14 mouse cellular contexts compared by ENCODE assay signal in the genomic region with DNA sequence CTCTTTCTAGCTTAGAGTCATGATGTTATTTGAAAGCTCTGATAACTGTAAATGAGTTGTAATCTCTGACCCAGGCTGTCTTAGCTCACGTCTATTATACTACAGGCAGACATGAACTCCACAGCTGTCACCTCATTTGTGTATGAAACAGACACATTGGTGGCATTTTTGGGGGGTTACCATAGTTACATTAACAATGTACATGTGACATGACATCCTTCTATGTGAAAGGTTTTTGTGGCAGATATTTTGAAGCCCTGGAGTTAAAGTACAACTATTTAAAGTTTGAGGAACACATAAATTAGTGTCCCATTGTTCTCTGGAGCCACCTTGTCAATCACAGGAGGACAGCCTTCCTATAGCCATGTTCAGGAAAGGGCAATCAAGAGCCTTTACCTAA. TPM values are rescaled to one million over a fixed set of nuclear protein-coding genes. Genes with fewer than 3 reads are reported as not detected.
DNase-seq lines count a peak whose midpoint lies in the region; ATAC-seq lines count a peak whose summit lies in the region.
"Had no signal": no experiment of that assay in that cellular context is flagged by ENCODE, and none has a peak within 500 bp of the region (broad histone marks: within the 10 kb centered on the region; RNA-seq: fewer than 3 reads in every experiment).

No protein-coding gene starts in this region.

- H3K27ac ChIP-seq in midbrain, embryonic 11.5 days (ENCODE audit: low read depth, low read length) = peak overlapping the region; percentile 25
- H3K27ac ChIP-seq in midbrain, embryonic 10.5 days (replicated peaks) = no peak overlapping the region
- no peak overlapping the region for H3K27ac ChIP-seq in hindbrain, embryonic 12.5 days
- no peak overlapping the region for H3K27ac ChIP-seq in midbrain, embryonic 14.5 days (replicated peaks; ENCODE audit: low read depth, low read length)
- H3K27ac ChIP-seq in limb, embryonic 10.5 days = no peak overlapping the region
- H3K27ac ChIP-seq: heart, embryonic 15.5 days; limb, embryonic 15.5 days had no signal

- no peaks in the 10 kb centered on the region for H3K9me3 ChIP-seq in midbrain, embryonic 11.5 days (ENCODE audit: control insufficient read depth, low read length)
- no peaks in the 10 kb centered on the region for H3K9me3 ChIP-seq in midbrain, embryonic 10.5 days (replicated peaks)
- H3K9me3 ChIP-seq in hindbrain, embryonic 12.5 days (replicated peaks) = no peaks in the 10 kb centered on the region
- no peaks in the 10 kb centered on the region for H3K9me3 ChIP-seq in midbrain, embryonic 14.5 days (ENCODE audit: control insufficient read depth, low read length)
- H3K9me3 ChIP-seq in limb, embryonic 10.5 days (replicated peaks) = no peaks in the 10 kb centered on the region
- H3K9me3 ChIP-seq: heart, embryonic 15.5 days; limb, embryonic 15.5 days had no signal

- peak; percentile 83 for DNase-seq in midbrain, embryonic 11.5 days (ENCODE audit: low spot score, missing footprints)
- DNase-seq in midbrain, embryonic 10.5 days (ENCODE audit: low spot score) = no peak
- DNase-seq in midbrain, embryonic 14.5 days = peak; percentile 43
- DNase-seq in left cerebral cortex, postnatal 14 days (ENCODE audit: low spot score in 2 of 2) = no peak
- DNase-seq in limb, embryonic 10.5 days (ENCODE audit: low spot score) = no peak
- no peak for DNase-seq in kidney, adult 9 months
- DNase-seq: cerebellum, adult 11-12 months; kidney, adult 8-10 months; lung, adult 2 months; lung, postnatal 4 days had no signal

- H3K27me3 ChIP-seq in midbrain, embryonic 11.5 days (ENCODE audit: control insufficient read depth, insufficient read depth, low read length) = no peaks in the 10 kb centered on the region
- no peaks in the 10 kb centered on the region; the same call in 1 of the 2 replicates for H3K27me3 ChIP-seq in midbrain, embryonic 10.5 days (ENCODE audit: low read depth, poor library complexity, severe bottlenecking)
- no peaks in the 10 kb centered on the region for H3K27me3 ChIP-seq in hindbrain, embryonic 12.5 days
- H3K27me3 ChIP-seq in midbrain, embryonic 14.5 days (ENCODE audit: control insufficient read depth, insufficient read depth, low read length) = no peaks in the 10 kb centered on the region
- H3K27me3 ChIP-seq in limb, embryonic 10.5 days (ENCODE audit: low read depth, poor library complexity, severe bottlenecking) = peaks cover 29% of the 10 kb centered on the region

- ATAC-seq in midbrain, embryonic 11.5 days (ENCODE audit: low FRiP score) = peak; percentile 45
- no peak for ATAC-seq in hindbrain, embryonic 12.5 days (ENCODE audit: low FRiP score)
- no peak for ATAC-seq in midbrain, embryonic 14.5 days (ENCODE audit: low FRiP score, low TSS enrichment)

- H3K4me2 ChIP-seq in midbrain, embryonic 11.5 days = peak overlapping the region; percentile 17; the same call in 1 of the 2 replicates
- peak overlapping the region; percentile 25 for H3K4me2 ChIP-seq in hindbrain, embryonic 12.5 days (replicated peaks)
- H3K4me2 ChIP-seq in midbrain, embryonic 14.5 days (ENCODE audit: low read length) = peak overlapping the region; percentile 61
- H3K4me2 ChIP-seq: heart, embryonic 15.5 days; limb, embryonic 15.5 days had no signal

- 19% methylated on average over 1 of the region's 1 CpGs for WGBS in midbrain, embryonic 11.5 days
- WGBS in midbrain, embryonic 10.5 days = 27% methylated on average over 1 of the region's 1 CpGs
- 12% methylated on average over 1 of the region's 1 CpGs for WGBS in hindbrain, embryonic 12.5 days
- 2% methylated on average over 1 of the region's 1 CpGs for WGBS in midbrain, embryonic 14.5 days
- WGBS in limb, embryonic 10.5 days = 63% methylated on average over 1 of the region's 1 CpGs

- H3K9ac ChIP-seq in midbrain, embryonic 11.5 days (ENCODE audit: low read length) = no peak overlapping the region
- H3K9ac ChIP-seq in hindbrain, embryonic 12.5 days = no peak overlapping the region
- H3K9ac ChIP-seq in midbrain, embryonic 14.5 days (replicated peaks; ENCODE audit: low read length) = no peak overlapping the region
- H3K9ac ChIP-seq: heart, embryonic 15.5 days; limb, embryonic 15.5 days had no signal

- no peak overlapping the region for H3K4me3 ChIP-seq in midbrain, embryonic 11.5 days (ENCODE audit: low read depth, low read length)
- no peak overlapping the region for H3K4me3 ChIP-seq in midbrain, embryonic 10.5 days
- H3K4me3 ChIP-seq in hindbrain, embryonic 12.5 days = no peak overlapping the region
- no peak overlapping the region for H3K4me3 ChIP-seq in midbrain, embryonic 14.5 days (replicated peaks; ENCODE audit: low read depth, low read length)
- H3K4me3 ChIP-seq in limb, embryonic 10.5 days = no peak overlapping the region
- H3K4me3 ChIP-seq: heart, embryonic 15.5 days; limb, embryonic 15.5 days had no signal

- intact Hi-C loops in left cerebral cortex, postnatal 14 days (cut with DNase I) = loop anchor here (10.0 kb wide), 1 partner anchor 710 kb away; no protein-coding TSS in a partner anchor

- no peaks in the 10 kb centered on the region for H3K36me3 ChIP-seq in midbrain, embryonic 11.5 days (ENCODE audit: control insufficient read depth, insufficient read depth, low read length)
- peaks cover 13% of the 10 kb centered on the region; the same call in 1 of the 2 replicates for H3K36me3 ChIP-seq in midbrain, embryonic 10.5 days
- H3K36me3 ChIP-seq in hindbrain, embryonic 12.5 days = peaks cover 3% of the 10 kb centered on the region; the same call in 1 of the 2 replicates
- H3K36me3 ChIP-seq in midbrain, embryonic 14.5 days (ENCODE audit: control insufficient read depth, insufficient read depth, low read length) = peaks cover 5% of the 10 kb centered on the region; the same call in 1 of the 2 replicates
- no peaks in the 10 kb centered on the region for H3K36me3 ChIP-seq in limb, embryonic 10.5 days
- H3K36me3 ChIP-seq: heart, embryonic 15.5 days; limb, embryonic 15.5 days had no signal

- H3K4me1 ChIP-seq in midbrain, embryonic 11.5 days (ENCODE audit: control insufficient read depth, insufficient read depth, low read length) = peaks cover 25% of the 10 kb centered on the region
- peaks cover 58% of the 10 kb centered on the region for H3K4me1 ChIP-seq in midbrain, embryonic 10.5 days
- H3K4me1 ChIP-seq in hindbrain, embryonic 12.5 days = peaks cover 27% of the 10 kb centered on the region
- H3K4me1 ChIP-seq in midbrain, embryonic 14.5 days (ENCODE audit: control insufficient read depth, insufficient read depth, low read length) = peaks cover 34% of the 10 kb centered on the region
- H3K4me1 ChIP-seq in limb, embryonic 10.5 days = peaks cover 16% of the 10 kb centered on the region

RNA-seq across cellular contexts. Expression of gene Lrrn1, which starts 5.0 kb away (rescaled TPM):
- 129 and 146 TPM in 2 replicates for polyA plus RNA-seq in midbrain, embryonic 11.5 days (2014; fragmentation: Nextera tagmentation; extraction: Ambion mirVana)
- polyA plus RNA-seq in midbrain, embryonic 10.5 days (2016; fragmentation: Nextera tagmentation; extraction: Ambion mirVana) = 73.2 and 90.6 TPM in 2 replicates
- 128 and 135 TPM in 2 replicates for polyA plus RNA-seq in hindbrain, embryonic 12.5 days (2016; fragmentation: Nextera tagmentation; extraction: Ambion mirVana)
- polyA plus RNA-seq in midbrain, embryonic 14.5 days (2014; fragmentation: Nextera tagmentation; extraction: Ambion mirVana) = 63.5 and 103 TPM in 2 replicates
- total RNA-seq in left cerebral cortex, postnatal 14 days (2021) = 10 to 100 TPM; 42.8 to 51.6 TPM
- 6.4 and 14.5 TPM in 2 replicates for polyA plus RNA-seq in limb, embryonic 10.5 days (2016; fragmentation: Nextera tagmentation; extraction: Ambion mirVana)
- total RNA-seq: common myeloid progenitor, adult 5-6 weeks had no signal

Comparison
In these comparisons a context has a peak if more than half of its experiments do, and no peak if none do; other contexts are left out.
1. DNase-seq: peak in midbrain, embryonic 11.5 days (single experiment) and midbrain, embryonic 14.5 days (single experiment); none in midbrain, embryonic 10.5 days (single experiment), left cerebral cortex, postnatal 14 days (0 of 2), limb, embryonic 10.5 days (single experiment) and kidney, adult 9 months (single experiment).
2. Peak in every context shown above with its lines, with median percentiles within 50 percentile points of each other: H3K4me2 ChIP-seq.